Mouse (Mus musculus): ENCODE data around the gene Kctd12.

The Kctd12 gene

DNA sequence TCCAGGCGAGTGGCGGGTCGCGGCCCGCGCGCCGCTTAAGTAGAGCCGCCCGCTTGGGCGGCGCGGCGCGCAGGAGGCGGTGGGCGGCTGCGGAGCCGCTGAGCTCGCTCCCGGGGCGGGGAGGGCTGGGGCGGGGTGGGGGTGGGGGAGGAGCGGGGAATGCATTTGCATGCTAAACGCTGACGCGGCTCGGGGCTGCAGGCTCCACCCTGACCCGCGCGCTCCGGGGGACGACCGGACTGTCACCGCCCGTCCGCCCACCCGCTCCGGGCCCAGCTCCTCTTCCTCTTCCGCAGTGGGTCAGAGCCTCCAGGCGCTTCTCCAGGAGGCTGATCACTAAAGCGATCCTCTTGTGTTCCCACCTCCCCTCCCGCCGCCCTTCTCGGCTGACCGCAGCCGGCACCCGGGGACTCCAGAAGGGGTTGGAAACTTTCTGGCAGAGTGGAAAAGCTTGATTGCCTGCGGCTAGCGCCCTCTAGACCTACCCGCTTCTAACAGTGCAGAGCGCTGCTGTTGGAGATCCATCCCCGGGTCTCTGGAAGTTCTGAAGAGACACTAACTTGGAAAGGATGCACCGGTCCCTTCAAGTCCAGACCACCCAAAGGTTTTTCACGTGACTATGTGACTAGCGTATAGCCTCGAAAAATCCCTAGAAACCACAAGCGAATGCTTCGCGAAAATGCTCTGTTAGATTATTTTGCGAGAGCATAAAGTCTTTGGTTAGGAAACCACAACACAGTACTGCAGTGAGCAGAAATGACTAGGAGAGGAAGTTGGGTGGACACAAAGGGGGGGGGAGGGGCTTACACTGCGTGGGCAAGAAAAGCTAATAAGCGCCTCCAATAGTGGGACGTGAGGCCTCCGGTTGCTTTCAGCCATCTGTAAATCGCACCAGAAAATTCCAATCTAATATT is at the start of gene Kctd12:
Kctd12 (minus strand) TSS at position 11 of the 914 bp plus-strand sequence.
- peak; percentile 89 for DNase-seq (ENCODE audit: low read depth, low spot score)

- no peak for DNase-seq (ENCODE audit: low read depth, low spot score)
Measured at GRCm38 (mm10) chr14:103029203-103029602, 46.8 kb upstream of the Kctd12 start.

DNA sequence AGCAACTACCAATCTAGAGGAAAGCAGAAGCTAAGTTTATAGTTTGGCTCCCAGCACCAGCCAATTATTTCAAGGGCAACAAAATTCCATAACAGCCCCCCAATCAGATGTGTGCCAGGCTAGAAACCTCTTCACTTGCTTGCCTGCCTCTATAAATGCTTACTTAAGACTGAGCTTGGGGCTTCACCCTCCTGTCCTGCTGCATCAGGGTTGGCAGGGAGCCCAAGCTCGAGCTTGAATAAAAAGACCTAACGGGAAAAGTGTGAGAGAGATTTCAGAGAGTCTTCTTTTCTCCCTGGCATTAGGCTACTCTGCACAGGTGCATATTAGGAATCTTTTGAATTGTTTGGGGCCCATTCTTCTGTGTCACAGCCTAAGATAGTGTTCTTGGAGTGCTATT is 37.6 kb upstream of the Kctd12 start:
- DNase-seq (ENCODE audit: low read depth, low spot score), result no peak

DNA sequence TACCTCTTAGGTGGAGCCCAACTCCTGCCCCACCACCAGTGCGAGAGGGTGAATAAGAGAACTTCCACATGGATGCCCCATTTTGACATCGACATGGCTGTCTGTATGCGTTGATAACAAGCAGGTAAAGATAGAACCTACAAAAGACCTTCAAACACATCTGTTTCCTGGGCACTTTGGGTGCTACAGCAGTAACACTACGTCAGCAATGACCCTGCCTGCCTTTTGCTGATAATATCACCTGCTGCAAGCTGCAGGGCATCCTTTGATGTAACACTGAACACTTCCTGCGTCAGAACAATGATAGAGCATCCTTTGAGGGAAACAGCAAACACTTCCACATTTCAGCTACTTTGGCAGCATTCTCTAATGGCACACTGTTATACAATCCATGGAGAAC is 34.6 kb upstream of the Kctd12 start:
- no peak for DNase-seq (ENCODE audit: low read depth, low spot score)

DNA sequence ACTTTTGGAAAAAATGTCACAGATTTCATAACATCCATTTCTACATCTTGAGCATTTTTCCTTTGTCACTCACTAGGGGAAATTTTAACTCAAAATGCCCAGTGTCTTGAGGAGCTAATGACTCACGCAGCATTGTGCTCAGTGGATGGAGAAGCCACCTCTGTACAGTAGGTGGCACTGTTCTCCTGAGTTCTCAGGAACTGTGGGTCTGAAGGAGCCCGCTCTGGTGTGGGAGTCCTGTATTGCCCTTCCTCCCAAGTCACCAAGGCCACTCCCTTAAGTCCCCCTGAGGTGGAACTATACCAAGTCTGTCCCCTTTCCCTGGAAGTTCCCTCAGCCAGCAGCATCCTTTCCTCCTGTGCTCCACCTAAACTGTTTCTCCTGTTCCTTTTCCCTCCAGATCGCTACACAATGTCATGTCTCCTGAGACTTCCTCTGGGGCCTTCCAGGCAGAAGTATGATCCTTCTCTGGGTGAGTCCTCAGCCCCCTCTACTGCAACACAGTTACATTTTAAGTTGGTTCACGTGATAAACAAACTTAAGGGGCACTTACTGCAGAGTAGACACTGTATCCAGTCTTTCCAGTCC is 30.2 kb upstream of the Kctd12 start:
- peak; percentile 40 for DNase-seq (ENCODE audit: low read depth, low spot score)

GRCm38 (mm10) chr14:103011782-103012181 is 29.3 kb upstream of the Kctd12 start:
- no peak for DNase-seq (ENCODE audit: low read depth, low spot score)

DNA sequence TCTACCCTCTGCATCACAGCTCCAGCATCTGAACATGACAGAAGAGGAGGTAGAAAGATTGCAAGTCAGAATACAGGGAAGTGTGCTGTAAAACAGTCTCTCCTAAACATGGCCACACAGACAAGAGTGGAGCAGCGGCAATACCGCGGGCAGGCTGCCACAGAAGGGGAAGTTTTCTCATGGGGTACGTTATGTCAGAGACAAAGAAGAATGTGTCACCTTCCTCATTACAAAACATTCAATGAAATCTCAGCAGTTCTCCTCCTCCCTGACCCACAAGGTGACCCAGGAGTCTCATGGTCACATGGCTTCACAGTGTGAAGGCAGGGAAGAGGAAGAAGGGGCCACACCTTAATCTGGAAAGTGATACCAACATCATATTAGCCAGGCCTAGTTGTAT is 25.3 kb upstream of the Kctd12 start:
- DNase-seq (ENCODE audit: low read depth, low spot score), result no peak

GRCm38 (mm10) chr14:102994662-102995561 is 12.5 kb upstream of the Kctd12 start:
- DNase-seq (ENCODE audit: low read depth, low spot score), result peak; percentile 68

DNA sequence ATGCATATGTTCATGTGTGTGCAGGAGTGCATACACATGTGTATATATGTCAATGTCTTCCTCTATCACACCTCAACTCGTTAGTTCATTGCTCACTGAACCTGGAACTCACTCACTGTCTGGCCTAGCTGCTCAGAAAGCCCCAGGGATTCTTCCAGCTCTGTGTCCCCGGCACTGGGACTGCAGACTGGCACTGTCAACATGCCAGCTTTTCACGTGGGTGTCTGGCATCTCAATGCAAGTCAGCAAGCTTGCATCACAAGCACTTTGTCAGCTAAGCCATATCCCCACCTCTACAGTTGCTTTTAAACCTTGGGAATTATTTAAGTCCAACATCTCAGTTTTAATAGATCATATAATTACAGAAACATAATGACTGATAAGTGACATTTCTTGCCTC is 8.3 kb upstream of the Kctd12 start:
- no peak for DNase-seq (ENCODE audit: low read depth, low spot score)

DNA sequence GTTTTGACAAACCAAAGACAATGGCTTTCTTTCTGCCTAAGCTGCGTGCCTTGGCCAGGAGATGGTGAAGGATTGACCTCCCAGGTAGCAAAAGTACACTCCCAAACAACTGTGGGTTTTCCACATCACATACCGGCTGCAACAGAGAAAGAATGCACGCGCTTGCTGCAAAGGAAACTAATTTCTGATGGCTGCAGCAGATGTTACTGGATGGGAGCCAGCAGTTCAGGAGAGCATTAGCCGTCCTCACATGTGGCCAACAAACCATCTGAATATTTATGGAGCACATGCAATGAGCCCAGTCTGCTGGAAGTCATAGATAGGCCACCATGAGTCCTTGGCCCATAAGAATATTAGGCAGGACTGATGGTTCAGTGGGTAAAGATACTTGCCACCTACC is 7.4 kb upstream of the Kctd12 start:
- DNase-seq (ENCODE audit: low read depth, low spot score), result peak; percentile 24

DNA sequence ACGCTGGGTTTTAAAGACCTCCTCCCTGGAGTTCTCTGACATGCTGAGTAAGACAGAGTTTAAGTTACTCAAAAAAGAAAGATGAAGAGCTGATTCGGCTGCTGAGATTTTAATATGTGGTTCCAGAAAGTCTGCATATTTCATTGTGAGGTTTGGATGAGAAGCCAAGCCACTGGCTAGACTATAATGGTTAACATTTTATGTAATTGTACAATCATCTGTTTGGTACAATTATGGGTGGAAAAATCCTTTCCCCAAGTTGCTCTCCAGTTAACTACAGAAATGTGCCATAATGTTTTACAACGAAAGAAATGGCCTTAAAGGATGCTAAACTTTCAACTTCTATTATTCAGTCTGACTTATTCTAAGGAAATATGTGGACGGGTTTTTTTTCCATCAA is 6.8 kb upstream of the Kctd12 start:
- no peak for DNase-seq (ENCODE audit: low read depth, low spot score)

- DNase-seq (ENCODE audit: low read depth, low spot score), result no peak
Measured at GRCm38 (mm10) chr14:102987626-102988025, 5.2 kb upstream of the Kctd12 start.

GRCm38 (mm10) chr14:102983686-102984085 is 1.2 kb upstream of the Kctd12 start:
- no peak for DNase-seq (ENCODE audit: low read depth, low spot score)

- peak; percentile 36 for DNase-seq (ENCODE audit: low read depth, low spot score)
Measured at GRCm38 (mm10) chr14:102982016-102982626, 316 bp downstream of the Kctd12 start.

DNA sequence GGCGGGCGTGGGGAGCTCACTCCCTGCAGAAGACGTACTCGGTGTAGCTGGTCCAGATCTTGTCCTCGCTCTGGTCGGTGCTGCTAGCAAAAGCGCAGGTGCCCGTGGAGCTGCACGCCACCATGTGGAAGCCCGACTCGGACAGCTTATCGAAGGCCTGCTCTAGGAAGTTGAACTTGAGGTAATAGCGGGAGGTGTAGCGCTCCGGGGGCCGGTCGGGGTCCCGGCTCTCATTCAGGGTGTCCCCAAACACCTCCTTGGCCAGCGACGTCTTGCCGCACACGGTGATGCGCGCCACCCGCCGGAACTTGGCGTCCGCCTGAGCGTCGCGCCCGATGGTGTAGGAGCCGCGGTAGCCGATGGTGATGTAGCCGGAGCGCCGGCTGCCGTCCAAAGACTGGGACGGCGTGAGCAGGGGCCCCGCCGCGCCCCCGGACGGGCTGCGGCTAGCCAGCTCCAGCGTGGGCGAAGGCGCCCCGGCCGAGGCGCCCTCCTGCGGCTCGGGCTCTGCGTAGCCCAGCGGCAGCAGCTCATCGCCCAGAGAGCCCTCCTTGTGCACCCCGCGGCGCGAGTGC is 909 bp downstream of the Kctd12 start:
- no peak for DNase-seq (ENCODE audit: low read depth, low spot score)

- DNase-seq (ENCODE audit: low read depth, low spot score), result no peak
Measured at GRCm38 (mm10) chr14:102980986-102981385, 1.5 kb downstream of the Kctd12 start.

- no peak for DNase-seq (ENCODE audit: low read depth, low spot score)
Measured at GRCm38 (mm10) chr14:102980481-102980880, 2.0 kb downstream of the Kctd12 start.

GRCm38 (mm10) chr14:102979831-102980230 is 2.6 kb downstream of the Kctd12 start:
- DNase-seq (ENCODE audit: low read depth, low spot score), result no peak

GRCm38 (mm10) chr14:102975865-102976264 is 6.6 kb downstream of the Kctd12 start:
- DNase-seq (ENCODE audit: low read depth, low spot score), result no peak

GRCm38 (mm10) chr14:102968824-102969223 is 13.6 kb downstream of the Kctd12 start:
- no peak for DNase-seq (ENCODE audit: low read depth, low spot score)

DNA sequence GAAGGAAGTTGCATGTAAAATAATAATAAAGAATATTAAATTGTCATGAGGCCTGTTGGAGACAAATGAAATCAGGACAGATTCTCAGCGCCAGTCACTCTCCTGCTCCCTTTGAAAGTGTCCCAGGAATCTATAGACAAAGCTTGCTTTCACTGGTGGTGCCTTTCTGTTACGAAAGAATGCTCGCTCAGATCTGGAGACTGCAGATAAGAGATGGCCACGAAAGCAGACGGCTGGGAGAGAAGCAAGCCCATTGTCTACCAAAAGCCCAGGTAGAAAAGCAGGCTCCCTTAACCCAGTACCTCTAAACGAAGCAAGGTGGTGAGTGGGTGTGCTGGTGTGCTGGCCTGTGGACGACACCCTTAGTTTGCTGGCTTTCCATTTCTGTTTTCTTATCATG is 16.2 kb downstream of the Kctd12 start:
- no peak for DNase-seq (ENCODE audit: low read depth, low spot score)
